Comparison of ENCODE assay signal across 11 mouse cellular contexts in genomic region chr10:128586546-128586945, GRCm38 (mm10). TPM values are rescaled to one million over a fixed set of nuclear protein-coding genes. Genes with fewer than 3 reads are reported as not detected.
A peak's percentile ranks its signal among the peaks of the same experiment; 100 is the strongest.
DNase-seq lines count a peak whose midpoint lies in the region; ATAC-seq and TF ChIP-seq lines count a peak whose summit lies in the region.
"Had no signal": no experiment of that assay in that cellular context is flagged by ENCODE, and none has a peak within 500 bp of the region (broad histone marks: within the 10 kb centered on the region; RNA-seq: fewer than 3 reads in every experiment).

No protein-coding gene starts in this region.

- peak overlapping the region; percentile 38; the same call in 1 of the 2 replicates for H3K9ac ChIP-seq in heart, embryonic 12.5 days
- peak overlapping the region; percentile 16; the same call in 1 of the 2 replicates for H3K9ac ChIP-seq in lung, embryonic 16.5 days (ENCODE audit: low read length)
- H3K9ac ChIP-seq in intestine, postnatal 0 days (ENCODE audit: low read depth, low read length): peak overlapping the region; percentile 37
- peak overlapping the region; percentile 18; the same call in 1 of the 2 replicates for H3K9ac ChIP-seq in stomach, embryonic 14.5 days (replicated peaks; ENCODE audit: low read depth, low read length)
- H3K9ac ChIP-seq: forebrain, embryonic 15.5 days had no signal

- no peaks in the 10 kb centered on the region for H3K9me3 ChIP-seq in heart, embryonic 12.5 days (replicated peaks)
- no peaks in the 10 kb centered on the region for H3K9me3 ChIP-seq in lung, embryonic 16.5 days (ENCODE audit: control insufficient read depth, low read length)
- no peaks in the 10 kb centered on the region for H3K9me3 ChIP-seq in intestine, postnatal 0 days (ENCODE audit: control insufficient read depth)
- H3K9me3 ChIP-seq in stomach, embryonic 14.5 days (ENCODE audit: control insufficient read depth, low read depth, low read length): no peaks in the 10 kb centered on the region
- H3K9me3 ChIP-seq: forebrain, embryonic 15.5 days had no signal

- 0 out of 2 replicates have a peak overlapping the region, but pooled peaks have one; percentile 1 for H3K4me2 ChIP-seq in heart, embryonic 12.5 days
- H3K4me2 ChIP-seq in lung, embryonic 16.5 days (ENCODE audit: low read depth, low read length): peak overlapping the region; percentile 97
- H3K4me2 ChIP-seq in intestine, postnatal 0 days (replicated peaks; ENCODE audit: low read depth): peak overlapping the region; percentile 95
- peak overlapping the region; percentile 94; the same call in 1 of the 2 replicates for H3K4me2 ChIP-seq in stomach, embryonic 14.5 days (replicated peaks; ENCODE audit: low read depth, low read length)
- H3K4me2 ChIP-seq: forebrain, embryonic 15.5 days had no signal

- H3K4me1 ChIP-seq in heart, embryonic 12.5 days (replicated peaks): peaks cover 36% of the 10 kb centered on the region
- H3K4me1 ChIP-seq in lung, embryonic 16.5 days (replicated peaks; ENCODE audit: control insufficient read depth, insufficient read depth, low read length): peaks cover 24% of the 10 kb centered on the region
- no peaks in the 10 kb centered on the region for H3K4me1 ChIP-seq in intestine, postnatal 0 days (replicated peaks; ENCODE audit: control insufficient read depth, insufficient read depth, low read length)
- H3K4me1 ChIP-seq in stomach, embryonic 14.5 days (ENCODE audit: control insufficient read depth, insufficient read depth, low read length): peaks cover 12% of the 10 kb centered on the region

- H3K27me3 ChIP-seq in heart, embryonic 12.5 days (replicated peaks): peaks cover 42% of the 10 kb centered on the region
- peaks cover 18% of the 10 kb centered on the region for H3K27me3 ChIP-seq in lung, embryonic 16.5 days (ENCODE audit: control insufficient read depth, insufficient read depth, low read depth, low read length)
- peaks cover 4% of the 10 kb centered on the region; the same call in 1 of the 2 replicates for H3K27me3 ChIP-seq in intestine, postnatal 0 days (replicated peaks; ENCODE audit: control insufficient read depth, insufficient read depth, low read length)
- no peaks in the 10 kb centered on the region; the same call in none of the 2 replicates for H3K27me3 ChIP-seq in stomach, embryonic 14.5 days (ENCODE audit: control insufficient read depth, insufficient read depth, low read length)

- 6% methylated on average over 1 of the region's 1 CpGs for WGBS in heart, embryonic 12.5 days
- WGBS in lung, embryonic 16.5 days: 0% methylated on average over 1 of the region's 1 CpGs
- 9% methylated on average over 1 of the region's 1 CpGs for WGBS in intestine, postnatal 0 days
- 10% methylated on average over 1 of the region's 1 CpGs for WGBS in stomach, embryonic 14.5 days

- H3K4me3 ChIP-seq in heart, embryonic 12.5 days: no peak overlapping the region
- H3K4me3 ChIP-seq in lung, embryonic 16.5 days (ENCODE audit: low read length): no peak overlapping the region
- H3K4me3 ChIP-seq in intestine, postnatal 0 days (ENCODE audit: low read depth, low read length): peak overlapping the region; percentile 30
- H3K4me3 ChIP-seq in stomach, embryonic 14.5 days (ENCODE audit: low read depth, low read length): no peak overlapping the region; the same call in 1 of the 2 replicates
- H3K4me3 ChIP-seq: forebrain, embryonic 15.5 days had no signal

- DNase-seq in heart, adult 8-10 months (ENCODE audit: low spot score): no peak
- no peak for DNase-seq in lung, postnatal 4 days
- no peak for DNase-seq in spleen, postnatal 10 days (ENCODE audit: low spot score in 2 of 2)
- DNase-seq in gastrocnemius, adult 18-20 months (ENCODE audit: low spot score): no peak
- DNase-seq: heart, adult 11 months; kidney, adult 9 months had no signal

- H3K27ac ChIP-seq in heart, embryonic 12.5 days (ENCODE audit: poor library complexity, severe bottlenecking): no peak overlapping the region
- H3K27ac ChIP-seq in lung, embryonic 16.5 days (ENCODE audit: low read length): peak overlapping the region; percentile 96
- H3K27ac ChIP-seq in intestine, postnatal 0 days (ENCODE audit: low read depth, low read length): peak overlapping the region; percentile 98
- H3K27ac ChIP-seq in stomach, embryonic 14.5 days (ENCODE audit: low read length): peak overlapping the region; percentile 80; the same call in 1 of the 2 replicates
- H3K27ac ChIP-seq: forebrain, embryonic 15.5 days had no signal

- H3K36me3 ChIP-seq in heart, embryonic 12.5 days: no peaks in the 10 kb centered on the region; the same call in 1 of the 2 replicates
- no peaks in the 10 kb centered on the region; the same call in 1 of the 2 replicates for H3K36me3 ChIP-seq in lung, embryonic 16.5 days (ENCODE audit: control insufficient read depth, insufficient read depth, low read length)
- peaks cover 20% of the 10 kb centered on the region for H3K36me3 ChIP-seq in intestine, postnatal 0 days (ENCODE audit: control insufficient read depth, insufficient read depth)
- H3K36me3 ChIP-seq in stomach, embryonic 14.5 days (ENCODE audit: control insufficient read depth, insufficient read depth, low read length): no peaks in the 10 kb centered on the region
- H3K36me3 ChIP-seq: forebrain, embryonic 15.5 days had no signal

- no peak for ATAC-seq in heart, embryonic 12.5 days (ENCODE audit: insufficient number of reproducible peaks, low FRiP score)
- ATAC-seq in lung, embryonic 16.5 days (ENCODE audit: low read depth): no peak
- no peak for ATAC-seq in intestine, postnatal 0 days
- peak; percentile 12; the same call in 1 of the 2 replicates for ATAC-seq in stomach, embryonic 14.5 days (ENCODE audit: insufficient number of reproducible peaks, insufficient read depth, low FRiP score, low read depth)
- ATAC-seq: forebrain, embryonic 15.5 days had no signal

- no peak for TF ChIP-seq CTCF in intestine, postnatal 0 days (IDR thresholded peaks at IDR 0.05; ENCODE audit: low read depth)

RNA-seq across cellular contexts. Expression of gene Erbb3, which starts 2.9 kb away (rescaled TPM):
- polyA plus RNA-seq in heart, embryonic 12.5 days (2016; fragmentation: Nextera tagmentation; extraction: Ambion mirVana): 7.5 and 7.6 TPM in 2 replicates
- total RNA-seq in heart, adult 8-10 months (2022): 1 to 10 TPM; 6.9 to 8.5 (median 7.9) TPM
- polyA plus RNA-seq in lung, embryonic 16.5 days (2015; fragmentation: Nextera tagmentation; extraction: Ambion mirVana): 26.9 and 27.6 TPM in 2 replicates
- 22.3 and 23.8 TPM in 2 replicates for polyA plus RNA-seq in intestine, postnatal 0 days (2015; fragmentation: Nextera tagmentation; extraction: Ambion mirVana)
- polyA plus RNA-seq in stomach, embryonic 14.5 days (2014; fragmentation: Nextera tagmentation; extraction: Ambion mirVana): 27.1 TPM in 2 replicates
- 1 to 10 TPM; 2.7 TPM for total RNA-seq in gastrocnemius, adult 18-20 months (2021)

RNA-seq across cellular contexts. Expression of gene Pa2g4, which starts 20.8 kb away (rescaled TPM):
- 132 and 136 TPM in 2 replicates for polyA plus RNA-seq in heart, embryonic 12.5 days (2016; fragmentation: Nextera tagmentation; extraction: Ambion mirVana)
- total RNA-seq in heart, adult 8-10 months (2022): 10 to 100 TPM; 35.0 to 47.9 (median 39.4) TPM
- polyA plus RNA-seq in lung, embryonic 16.5 days (2015; fragmentation: Nextera tagmentation; extraction: Ambion mirVana): 161 and 167 TPM in 2 replicates
- polyA plus RNA-seq in intestine, postnatal 0 days (2015; fragmentation: Nextera tagmentation; extraction: Ambion mirVana): 65.3 and 66.8 TPM in 2 replicates
- polyA plus RNA-seq in stomach, embryonic 14.5 days (2014; fragmentation: Nextera tagmentation; extraction: Ambion mirVana): 210 and 218 TPM in 2 replicates
- 10 to 100 TPM; 35.4 to 37.6 TPM for total RNA-seq in gastrocnemius, adult 18-20 months (2021)

RNA-seq across cellular contexts. Expression of gene Rpl41, which starts 37.4 kb away (rescaled TPM):
- polyA plus RNA-seq in heart, embryonic 12.5 days (2016; fragmentation: Nextera tagmentation; extraction: Ambion mirVana): 2,275 and 2,341 TPM in 2 replicates
- 1,000 to 10,000 TPM; 1,313 to 1,574 (median 1,476) TPM for total RNA-seq in heart, adult 8-10 months (2022)
- polyA plus RNA-seq in lung, embryonic 16.5 days (2015; fragmentation: Nextera tagmentation; extraction: Ambion mirVana): 4,142 and 4,423 TPM in 2 replicates
- 2,426 and 2,428 TPM in 2 replicates for polyA plus RNA-seq in intestine, postnatal 0 days (2015; fragmentation: Nextera tagmentation; extraction: Ambion mirVana)
- 4,724 and 5,059 TPM in 2 replicates for polyA plus RNA-seq in stomach, embryonic 14.5 days (2014; fragmentation: Nextera tagmentation; extraction: Ambion mirVana)
- total RNA-seq in gastrocnemius, adult 18-20 months (2021): 1,000 to 10,000 TPM; 1,015 to 1,049 TPM

RNA-seq across cellular contexts. Expression of gene Zc3h10, which starts 39.0 kb away (rescaled TPM):
- polyA plus RNA-seq in heart, embryonic 12.5 days (2016; fragmentation: Nextera tagmentation; extraction: Ambion mirVana): 10.2 and 11.9 TPM in 2 replicates
- 1 to 10 TPM; 5.7 to 9.9 (median 6.8) TPM for total RNA-seq in heart, adult 8-10 months (2022)
- 10.9 and 11.9 TPM in 2 replicates for polyA plus RNA-seq in lung, embryonic 16.5 days (2015; fragmentation: Nextera tagmentation; extraction: Ambion mirVana)
- polyA plus RNA-seq in intestine, postnatal 0 days (2015; fragmentation: Nextera tagmentation; extraction: Ambion mirVana): 10.0 and 10.4 TPM in 2 replicates
- polyA plus RNA-seq in stomach, embryonic 14.5 days (2014; fragmentation: Nextera tagmentation; extraction: Ambion mirVana): 8.8 and 10.7 TPM in 2 replicates
- total RNA-seq in gastrocnemius, adult 18-20 months (2021): 1 to 10 TPM; 4.6 to 8.3 TPM

RNA-seq across cellular contexts. Expression of gene Rps26, which starts 40.0 kb away (rescaled TPM):
- 420 and 432 TPM in 2 replicates for polyA plus RNA-seq in heart, embryonic 12.5 days (2016; fragmentation: Nextera tagmentation; extraction: Ambion mirVana)
- 100 to 1,000 TPM; 142 to 284 (median 234) TPM for total RNA-seq in heart, adult 8-10 months (2022)
- polyA plus RNA-seq in lung, embryonic 16.5 days (2015; fragmentation: Nextera tagmentation; extraction: Ambion mirVana): 720 and 793 TPM in 2 replicates
- polyA plus RNA-seq in intestine, postnatal 0 days (2015; fragmentation: Nextera tagmentation; extraction: Ambion mirVana): 519 and 548 TPM in 2 replicates
- 1,148 and 1,216 TPM in 2 replicates for polyA plus RNA-seq in stomach, embryonic 14.5 days (2014; fragmentation: Nextera tagmentation; extraction: Ambion mirVana)
- 100 to 1,000 TPM; 345 to 363 TPM for total RNA-seq in gastrocnemius, adult 18-20 months (2021)

Comparison
In these comparisons a context has a peak if more than half of its experiments do, and no peak if none do; other contexts are left out.
1. H3K4me2 ChIP-seq: peak in every context shown above with its lines; median percentile 97 in lung, embryonic 16.5 days; 95 in intestine, postnatal 0 days; 94 in stomach, embryonic 14.5 days; 1 in heart, embryonic 12.5 days.